Mouse (Mus musculus) testis, adult 2 months (tissue): ENCODE measurements around the gene Plekhg3.

ENCODE experiments used
- CTCF ChIP-seq: fragments of 200-500 bp; IDR thresholded peaks from 2 replicates; pipeline ENCODE4 v1.5.1; 2012; ENCODE audit warnings: low read depth, mild to moderate bottlenecking, inconsistent platforms, low read length, moderate library complexity; ENCODE audit not compliant: control insufficient read depth, insufficient read depth, insufficient replicate concordance
- POLR2A ChIP-seq: fragments of 200-500 bp; IDR thresholded peaks from 2 replicates; pipeline ENCODE4 v1.6.1; 2012; ENCODE audit warnings: low read depth, mild to moderate bottlenecking, inconsistent platforms, low read length, moderate library complexity; ENCODE audit not compliant: control insufficient read depth

- TF ChIP-seq CTCF, result no peak
- TF ChIP-seq POLR2A, result no peak
These were observed 63.9 kb downstream of the Plekhg3 start for GRCm38 (mm10) chr12:76594556-76594955.
